Mouse (Mus musculus): ENCODE results near the gene Gm11077.

DNA sequence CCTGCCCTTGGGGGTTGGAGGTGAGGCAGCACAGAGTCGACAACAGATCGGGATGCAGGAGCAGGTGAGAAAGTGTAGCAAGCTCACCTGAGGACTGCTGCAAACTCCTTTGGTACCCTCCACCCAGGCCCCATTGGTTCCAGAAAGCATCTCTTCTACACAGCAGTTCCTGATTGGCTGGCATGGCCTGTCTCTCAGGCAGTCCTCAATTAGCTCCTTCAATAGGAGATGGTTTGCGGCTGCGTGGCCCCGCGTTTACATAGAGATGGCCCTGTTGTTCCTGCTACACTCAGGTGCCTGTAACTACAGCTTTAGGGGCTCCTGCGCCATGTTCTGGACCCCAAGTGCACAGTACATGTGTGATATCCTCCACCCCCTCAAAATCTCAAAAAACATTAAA lies 48.4 kb upstream of the Gm11077 start:
- no peak for TF ChIP-seq CTCF (IDR thresholded peaks at IDR 0.05; ENCODE audit: extremely low read depth, insufficient read depth, low read length)
- TF ChIP-seq POLR2A (IDR thresholded peaks at IDR 0.05; ENCODE audit: extremely low read depth, insufficient read depth, low read length): no peak
